Mouse (Mus musculus): ENCODE measurements around the gene Arntl2. TPM values are rescaled to one million over a fixed set of nuclear protein-coding genes. Genes with fewer than 3 reads are reported as not detected.

The Arntl2 gene
- polyA plus RNA-seq, 1 experiment from 2014 or later, result 6.2 TPM

- Histone ChIP-seq H3K4me3 (ENCODE audit: low read depth, low read length) (no peak overlapping the region), H3K4me2 (no peak overlapping the region), H3K27me3 (ENCODE audit: insufficient read depth, low read length) (no peaks in the 10 kb centered on the region), H3K9me3 (ENCODE audit: low read depth, low read length) (no peaks in the 10 kb centered on the region; the same call in 1 of the 2 replicates), H3K9ac (no peak overlapping the region), H3K27ac (ENCODE audit: low read depth) (no peak overlapping the region), H3K36me3 (ENCODE audit: insufficient read depth) (no peaks in the 10 kb centered on the region), H3K4me1 (ENCODE audit: insufficient read depth) (no peaks in the 10 kb centered on the region)
- TF ChIP-seq CTCF (IDR thresholded peaks at IDR 0.05; ENCODE audit: low read depth), result no peak
- DNase-seq, result no peak
- WGBS, result 80% methylated on average over 12 of the region's 12 CpGs
- no peak for ATAC-seq (ENCODE audit: insufficient read depth)
Observed at GRCm38 (mm10) chr6:146877425-146878045, 81.7 kb downstream of the Arntl2 start.

GRCm38 (mm10) chr6:146878926-146879325 lies 83.1 kb downstream of the Arntl2 start:
- ATAC-seq (ENCODE audit: insufficient read depth), result no peak
- 29% methylated on average over 10 of the region's 10 CpGs for WGBS
- Histone ChIP-seq H3K4me2 (no peak overlapping the region), H3K27me3 (ENCODE audit: insufficient read depth, low read length) (no peaks in the 10 kb centered on the region), H3K36me3 (ENCODE audit: insufficient read depth) (no peaks in the 10 kb centered on the region), H3K4me1 (ENCODE audit: insufficient read depth) (no peaks in the 10 kb centered on the region), H3K4me3 (ENCODE audit: low read depth, low read length) (no peak overlapping the region), H3K27ac (ENCODE audit: low read depth) (no peak overlapping the region), H3K9ac (no peak overlapping the region), H3K9me3 (ENCODE audit: low read depth, low read length) (no peaks in the 10 kb centered on the region; the same call in 1 of the 2 replicates)
- no peak for DNase-seq
- TF ChIP-seq CTCF (IDR thresholded peaks at IDR 0.05; ENCODE audit: low read depth), result no peak

- no peaks in the 10 kb centered on the region for H3K27me3 ChIP-seq (ENCODE audit: insufficient read depth, low read length)
- no peaks in the 10 kb centered on the region; the same call in 1 of the 2 replicates for H3K9me3 ChIP-seq (ENCODE audit: low read depth, low read length)
- DNase-seq (no peak), ATAC-seq (ENCODE audit: insufficient read depth) (no peak)
- H3K9ac ChIP-seq, result no peak overlapping the region
- H3K36me3 ChIP-seq (ENCODE audit: insufficient read depth), result no peaks in the 10 kb centered on the region
- H3K27ac ChIP-seq (ENCODE audit: low read depth), result no peak overlapping the region
- no peak for TF ChIP-seq CTCF (IDR thresholded peaks at IDR 0.05; ENCODE audit: low read depth)
- 88% methylated on average over 9 of the region's 9 CpGs for WGBS
- H3K4me1 ChIP-seq (ENCODE audit: insufficient read depth), result peaks cover 3% of the 10 kb centered on the region; the same call in 1 of the 2 replicates
- H3K4me2 ChIP-seq, result no peak overlapping the region
- no peak overlapping the region for H3K4me3 ChIP-seq (ENCODE audit: low read depth, low read length)
Observed at GRCm38 (mm10) chr6:146879856-146880255, 84.0 kb downstream of the Arntl2 start.

- DNase-seq (no peak), ATAC-seq (ENCODE audit: insufficient read depth) (no peak)
- H3K9me3 ChIP-seq (ENCODE audit: low read depth, low read length), result no peaks in the 10 kb centered on the region; the same call in 1 of the 2 replicates
- no peaks in the 10 kb centered on the region for H3K27me3 ChIP-seq (ENCODE audit: insufficient read depth, low read length)
- no peak overlapping the region for H3K9ac ChIP-seq
- no peak overlapping the region for H3K4me3 ChIP-seq (ENCODE audit: low read depth, low read length)
- 66% methylated on average over 4 of the region's 4 CpGs for WGBS
- H3K4me2 ChIP-seq, result no peak overlapping the region
- H3K27ac ChIP-seq (ENCODE audit: low read depth), result no peak overlapping the region
- no peaks in the 10 kb centered on the region for H3K36me3 ChIP-seq (ENCODE audit: insufficient read depth)
- H3K4me1 ChIP-seq (ENCODE audit: insufficient read depth), result peaks cover 6% of the 10 kb centered on the region; the same call in 1 of the 2 replicates
- TF ChIP-seq CTCF (IDR thresholded peaks at IDR 0.05; ENCODE audit: low read depth), result no peak
Observed at GRCm38 (mm10) chr6:146880296-146880695, 84.4 kb downstream of the Arntl2 start.

- TF ChIP-seq CTCF (IDR thresholded peaks at IDR 0.05; ENCODE audit: low read depth), result no peak
- Histone ChIP-seq H3K27ac (ENCODE audit: low read depth) (no peak overlapping the region), H3K4me3 (ENCODE audit: low read depth, low read length) (no peak overlapping the region), H3K4me1 (ENCODE audit: insufficient read depth) (peaks cover 6% of the 10 kb centered on the region; the same call in 1 of the 2 replicates), H3K27me3 (ENCODE audit: insufficient read depth, low read length) (no peaks in the 10 kb centered on the region), H3K36me3 (ENCODE audit: insufficient read depth) (no peaks in the 10 kb centered on the region), H3K4me2 (no peak overlapping the region), H3K9me3 (ENCODE audit: low read depth, low read length) (no peaks in the 10 kb centered on the region; the same call in 1 of the 2 replicates), H3K9ac (no peak overlapping the region)
- ATAC-seq (ENCODE audit: insufficient read depth) (no peak), DNase-seq (no peak)
- 42% methylated on average over 13 of the region's 13 CpGs for WGBS
Observed at GRCm38 (mm10) chr6:146881896-146882770, 86.3 kb downstream of the Arntl2 start.

Other genes starting within 250 kb of the Arntl2 start
- 108 and 110 TPM in 2 replicates for gene Fgfr1op2, start 218.9 kb upstream of the Arntl2 start, polyA plus RNA-seq (2014; fragmentation: Nextera tagmentation; extraction: Ambion mirVana)
- 62.7 and 70.2 TPM in 2 replicates for gene Ints13, start 218.2 kb upstream of the Arntl2 start, polyA plus RNA-seq (2014; fragmentation: Nextera tagmentation; extraction: Ambion mirVana)
- gene Med21, start 153.5 kb upstream of the Arntl2 start, polyA plus RNA-seq (2014; fragmentation: Nextera tagmentation; extraction: Ambion mirVana), result 138 and 142 TPM in 2 replicates
- 28.5 and 28.8 TPM in 2 replicates for gene Tm7sf3, start 153.2 kb upstream of the Arntl2 start, polyA plus RNA-seq (2014; fragmentation: Nextera tagmentation; extraction: Ambion mirVana)
- gene Stk38l, start 71.1 kb upstream of the Arntl2 start, polyA plus RNA-seq (2014; fragmentation: Nextera tagmentation; extraction: Ambion mirVana), result 15.6 and 16.2 TPM in 2 replicates
- gene Smco2, start 54.0 kb downstream of the Arntl2 start, polyA plus RNA-seq (2014; fragmentation: Nextera tagmentation; extraction: Ambion mirVana), result not detected in 2 replicates
- gene Ppfibp1, start 92.4 kb downstream of the Arntl2 start, polyA plus RNA-seq (2014; fragmentation: Nextera tagmentation; extraction: Ambion mirVana), result 52.5 and 56.8 TPM in 2 replicates
- 0.21 and 0.39 TPM in 2 replicates for gene 1700034J05Rik, start 158.4 kb downstream of the Arntl2 start, polyA plus RNA-seq (2014; fragmentation: Nextera tagmentation; extraction: Ambion mirVana)
- 1.1 TPM in 2 replicates for gene Rep15, start 236.5 kb downstream of the Arntl2 start, polyA plus RNA-seq (2014; fragmentation: Nextera tagmentation; extraction: Ambion mirVana)
- 106 and 121 TPM in 2 replicates for gene Mrps35, start 246.7 kb downstream of the Arntl2 start, polyA plus RNA-seq (2014; fragmentation: Nextera tagmentation; extraction: Ambion mirVana)

Measured in lung, embryonic 14.5 days (tissue).